Mouse (Mus musculus) bone marrow, adult 2 months (tissue): ENCODE results near the gene Tspan9.

Source experiments
- CTCF ChIP-seq: fragments of 200-500 bp; IDR thresholded peaks from 2 replicates; pipeline ENCODE4 v1.5.1; 2011; ENCODE audit warnings: low read length, control low read depth; ENCODE audit not compliant: control insufficient read depth, insufficient read depth
- POLR2A ChIP-seq: fragments of 200-500 bp; IDR thresholded peaks from 2 replicates; pipeline ENCODE4 v1.6.1; 2011; ENCODE audit warnings: low read depth, mild to moderate bottlenecking, control low read depth, low read length, borderline replicate concordance; ENCODE audit not compliant: control insufficient read depth

DNA sequence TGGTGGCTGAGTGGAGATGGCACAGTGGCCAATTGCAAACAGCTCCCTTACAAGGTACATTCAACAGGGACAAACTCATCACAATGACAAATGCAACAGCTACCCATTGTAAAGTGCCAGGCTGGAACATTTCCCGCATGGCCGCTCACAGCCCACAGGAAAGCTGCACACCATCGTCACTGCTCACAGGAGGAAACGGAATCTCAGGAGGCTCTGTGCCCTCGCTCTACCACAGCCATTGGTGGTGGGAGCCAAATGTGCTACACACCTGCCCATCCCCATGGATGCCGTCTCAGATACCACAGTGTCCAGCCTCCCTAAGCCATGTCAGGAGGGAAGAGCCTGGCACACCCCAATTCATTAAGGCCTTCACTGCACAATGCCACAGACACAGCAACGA, 128.1 kb downstream of the Tspan9 start:
- TF ChIP-seq POLR2A (no peak), CTCF (no peak)
